Mouse (Mus musculus): ENCODE data around the gene Adamts1.

DNA sequence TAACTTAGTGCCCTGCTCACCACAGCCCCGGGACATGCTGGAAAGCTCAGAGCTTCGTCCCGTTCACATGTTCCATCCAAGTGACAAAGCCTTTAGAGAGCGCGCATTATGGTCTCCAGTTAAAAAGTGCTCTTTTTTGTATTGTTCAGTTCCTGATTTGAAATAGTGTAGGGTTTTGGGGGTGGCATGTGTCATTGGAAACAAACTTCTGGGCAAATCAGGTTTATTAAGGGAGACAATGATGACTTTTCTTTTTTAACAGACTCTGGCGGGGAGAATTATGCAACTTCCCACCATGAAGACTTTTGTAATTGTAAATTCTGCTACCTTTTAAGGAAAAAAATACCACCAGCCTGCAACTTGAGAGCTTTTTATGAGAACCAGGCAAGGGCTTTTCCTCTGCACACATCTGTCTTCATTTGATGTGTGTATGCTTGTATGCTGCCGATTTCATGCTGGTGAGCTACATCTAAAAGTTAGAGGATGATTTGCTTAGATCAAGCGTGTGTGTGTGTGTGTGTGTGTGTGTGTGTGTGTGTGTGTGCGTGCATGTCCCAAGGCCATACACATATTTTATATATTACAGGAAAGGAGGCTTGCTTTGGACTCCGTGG lies 40.8 kb downstream of the Adamts1 start:
- TF ChIP-seq CTCF (IDR thresholded peaks at IDR 0.05) (no peak), POLR2A (IDR thresholded peaks at IDR 0.05; ENCODE audit: insufficient read depth, low read depth, low read length) (no peak), EP300 (IDR thresholded peaks at IDR 0.05; ENCODE audit: insufficient read depth, low read depth, low read length) (no peak)
